Mouse (Mus musculus): Measurements from ENCODE around the gene Uck1. TPM values are rescaled to one million over a fixed set of nuclear protein-coding genes. Genes with fewer than 3 reads are reported as not detected.

Gene Uck1
- polyA plus RNA-seq (2017; shearing (Covaris generic)) = 107 TPM

DNA sequence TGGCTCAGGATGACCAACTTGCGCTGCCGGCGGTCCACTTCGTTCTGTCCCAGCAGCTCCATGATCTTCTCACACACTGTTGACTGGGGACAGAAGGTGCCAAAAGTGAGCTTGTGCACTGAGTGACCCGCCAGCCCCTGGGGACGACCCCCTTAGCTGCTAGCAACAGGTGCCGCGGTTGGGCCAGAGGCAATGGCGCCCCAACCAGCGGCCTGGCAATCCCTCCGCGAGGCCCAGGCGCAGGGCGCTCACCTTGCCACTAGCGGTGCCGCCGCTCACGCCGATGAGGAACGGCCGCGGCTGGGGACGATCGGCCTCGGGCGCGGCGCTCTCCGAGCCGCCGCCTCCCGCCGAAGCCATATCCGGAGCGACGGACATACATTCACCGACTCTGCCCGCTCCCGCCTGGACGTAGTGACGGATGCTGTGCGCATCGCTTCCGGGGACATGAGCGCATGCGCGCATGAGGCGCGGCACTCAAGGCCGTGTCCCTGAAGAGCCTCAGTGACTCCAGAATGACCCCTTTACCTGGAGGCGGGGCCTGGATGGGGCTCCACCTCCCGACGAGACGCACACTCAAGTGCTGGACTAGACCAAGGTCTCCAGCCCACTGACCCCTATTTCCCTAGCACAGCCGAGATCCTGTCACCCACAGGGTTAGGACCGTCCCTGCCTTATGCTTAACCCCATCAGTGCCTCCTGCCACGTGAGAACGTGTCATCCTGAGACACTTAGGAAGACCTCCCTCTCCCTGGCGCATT is at the start of gene Uck1:
TSS of gene Uck1 (minus strand) at position 503 of the 761 bp plus-strand sequence.

DNA sequence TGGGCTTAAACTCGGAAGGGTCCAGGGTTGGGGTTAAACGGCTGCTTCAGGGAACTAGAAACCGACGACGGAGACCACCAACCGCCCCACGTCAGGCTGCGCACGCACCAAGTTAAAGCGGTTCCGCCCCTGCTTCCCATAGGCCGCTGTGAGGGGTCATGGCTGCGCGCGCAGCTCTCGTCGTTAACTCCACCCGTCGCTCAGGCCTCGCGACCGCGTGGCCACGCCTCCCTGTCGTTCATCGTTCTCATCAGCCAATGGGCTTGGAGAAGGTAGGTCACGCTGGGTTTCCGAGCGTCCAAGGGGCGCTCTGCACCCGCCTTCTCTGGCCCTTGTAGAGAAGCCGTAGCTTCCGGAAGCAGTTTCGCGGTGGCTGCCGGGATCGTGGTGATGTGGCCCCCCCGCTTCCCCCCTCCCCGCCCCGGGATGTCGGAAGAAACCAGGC is 28.0 kb upstream of the Uck1 start, which contains the start of gene Swi5:
TSS of gene Swi5 (minus strand) at position 153 of the 445 bp plus-strand sequence.

DNA sequence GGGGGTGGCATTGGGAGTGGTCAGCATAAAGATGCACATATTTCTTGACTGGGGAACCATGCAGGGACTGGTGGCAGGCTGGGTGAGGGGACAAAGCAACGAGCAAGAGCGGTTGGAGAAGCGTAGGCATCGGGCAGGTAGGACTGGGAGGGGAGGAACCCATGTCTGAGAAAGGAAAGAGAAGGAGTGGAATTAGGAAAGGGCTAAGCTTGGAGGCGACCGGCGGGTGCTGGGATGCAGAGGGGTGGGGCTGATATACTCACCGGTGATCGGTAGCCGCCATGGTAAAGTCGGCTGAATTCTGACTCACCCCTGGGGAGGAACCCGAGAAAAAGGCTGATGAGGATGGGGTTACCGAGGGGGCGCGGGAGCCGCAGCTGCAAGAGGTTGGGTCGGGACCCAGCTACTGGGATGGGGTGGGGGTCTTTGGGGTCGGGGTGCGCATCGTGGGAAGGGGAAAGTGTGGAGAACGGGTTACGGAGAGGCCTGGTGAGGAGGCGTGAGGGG is 27.4 kb upstream of the Uck1 start, which contains the start of gene Golga2:
TSS of gene Golga2 (plus strand) at position 51 of the 507 bp plus-strand sequence.

DNA sequence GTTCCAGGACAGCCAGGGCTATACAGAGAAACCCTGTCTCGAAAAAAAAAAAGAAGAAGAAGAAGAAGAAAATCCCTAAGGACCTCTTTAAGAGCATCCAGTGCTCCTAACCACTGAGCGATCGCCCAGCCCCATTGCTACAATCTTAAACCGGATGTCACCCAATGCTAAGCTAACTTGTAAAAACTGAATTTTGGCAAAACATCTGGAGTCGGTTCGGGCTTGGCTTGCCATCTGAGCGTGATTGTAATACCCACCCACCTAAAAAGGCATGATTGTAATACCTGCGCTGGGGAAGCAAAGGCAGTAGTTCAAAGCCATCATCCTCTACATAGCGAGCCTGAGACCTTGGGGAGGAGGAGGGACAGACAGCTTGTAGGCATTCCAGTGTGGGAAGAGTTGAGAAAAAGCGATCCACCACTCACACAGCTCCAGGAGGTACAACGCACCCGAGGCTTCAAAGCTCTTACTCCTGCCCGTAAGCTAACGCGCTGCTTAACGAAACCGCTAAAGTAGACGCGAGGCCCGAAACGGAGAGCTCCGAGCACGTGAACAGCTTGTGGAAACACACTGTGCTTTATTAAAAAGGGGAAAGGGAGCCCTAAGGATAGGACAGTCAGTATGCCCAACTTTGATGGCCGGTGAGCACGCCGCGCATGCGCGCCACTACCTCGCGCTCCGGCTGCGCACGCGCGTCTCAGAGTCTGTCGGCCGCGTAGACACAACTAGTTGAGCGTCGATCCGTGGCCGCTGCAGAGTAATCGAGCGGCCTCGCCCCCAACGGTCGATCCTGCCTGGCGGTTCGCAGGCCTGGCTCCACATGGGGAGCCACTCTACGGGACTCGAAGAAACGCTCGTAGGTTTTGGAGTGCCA is 23.8 kb downstream of the Uck1 start, which contains the start of gene Pomt1:
TSS of gene Pomt1 (plus strand) at position 705 of the 874 bp plus-strand sequence.

Other genes starting within 250 kb of the Uck1 start
- 25.5 TPM for gene Fam78a, start 175.3 kb downstream of the Uck1 start, polyA plus RNA-seq (2017; shearing (Covaris generic))
- not detected for gene Plpp7, start 164.6 kb downstream of the Uck1 start, polyA plus RNA-seq (2017; shearing (Covaris generic))
- 11.7 TPM for gene Prrc2b, start 109.1 kb downstream of the Uck1 start, polyA plus RNA-seq (2017; shearing (Covaris generic))
- gene Pomt1, start 23.6 kb downstream of the Uck1 start, polyA plus RNA-seq (2017; shearing (Covaris generic)) = 13.3 TPM
- 50.0 TPM for gene Golga2, start 27.2 kb upstream of the Uck1 start, polyA plus RNA-seq (2017; shearing (Covaris generic))
- gene Swi5, start 27.9 kb upstream of the Uck1 start, polyA plus RNA-seq (2017; shearing (Covaris generic)) = 264 TPM
- gene Ciz1, start 92.2 kb upstream of the Uck1 start, polyA plus RNA-seq (2017; shearing (Covaris generic)) = 161 TPM
- gene Dnm1, start 93.2 kb upstream of the Uck1 start, polyA plus RNA-seq (2017; shearing (Covaris generic)) = not detected
- 79.7 TPM for gene 1110008P14Rik, start 121.8 kb upstream of the Uck1 start, polyA plus RNA-seq (2017; shearing (Covaris generic))
- not detected for gene Lcn2, start 128.1 kb upstream of the Uck1 start, polyA plus RNA-seq (2017; shearing (Covaris generic))
- gene Ptges2, start 135.7 kb upstream of the Uck1 start, polyA plus RNA-seq (2017; shearing (Covaris generic)) = 1.9 TPM
- 9.0 TPM for gene Naif1, start 190.3 kb upstream of the Uck1 start, polyA plus RNA-seq (2017; shearing (Covaris generic))
- gene Slc25a25, start 191.3 kb upstream of the Uck1 start, polyA plus RNA-seq (2017; shearing (Covaris generic)) = 6.5 TPM

Data from inflammation-experienced regulatory T-cells, adult 16 weeks (primary cell).